Mouse (Mus musculus): Measurements from ENCODE around the gene Slc38a1.

Slc38a1 gene

DNA sequence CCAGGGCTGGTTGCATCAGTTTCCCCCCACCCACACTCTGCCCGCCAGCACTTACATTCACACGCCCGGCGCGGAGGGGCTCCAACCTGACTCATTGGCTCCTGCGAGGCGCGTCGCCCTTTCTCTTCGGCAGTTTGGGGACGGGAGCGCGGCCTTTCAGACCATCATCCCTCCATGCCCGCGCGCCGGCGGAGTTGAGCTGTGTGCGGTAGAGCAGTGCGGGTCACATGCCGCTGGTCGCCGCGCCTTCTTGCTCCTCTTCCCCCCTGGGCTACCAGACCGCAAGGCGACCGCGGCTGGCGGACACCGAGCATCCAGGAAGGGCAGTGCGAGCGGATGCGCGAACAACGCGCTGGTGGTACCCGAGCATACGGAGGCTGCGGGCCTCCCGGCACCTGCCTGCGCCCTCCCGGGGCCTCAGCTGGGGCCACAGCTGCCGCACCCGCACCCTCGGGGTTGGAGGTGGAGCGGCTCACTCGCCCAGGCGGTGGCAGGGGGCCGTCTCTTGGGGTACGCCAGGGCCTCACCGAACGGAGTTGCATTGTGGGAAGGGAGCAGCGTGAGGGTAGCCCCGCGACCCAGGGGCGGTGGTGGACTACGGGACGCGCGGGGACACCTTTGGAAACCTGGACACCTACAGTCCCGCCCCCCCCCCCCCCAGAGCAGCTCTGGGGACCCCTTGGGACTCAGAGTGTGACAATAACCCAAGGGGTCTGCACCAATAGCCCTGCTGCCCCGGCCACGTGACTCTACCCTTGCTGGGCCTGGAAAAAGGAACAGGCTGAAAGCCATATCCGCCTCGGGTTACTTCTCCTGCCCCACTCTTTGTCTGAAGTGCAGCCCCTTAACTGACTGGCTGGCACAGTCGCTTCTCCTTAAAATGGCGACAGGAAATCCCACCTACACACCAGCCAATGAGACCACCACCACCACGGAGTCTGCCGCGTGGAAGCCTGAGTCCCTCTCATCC is at the start of gene Slc38a1:
Gene Slc38a1, minus strand, starts transcription at position 478 of the 970 bp plus-strand sequence.
- in situ Hi-C loops (cut with MboI, MseI): loop anchor here (5.0 to 10.0 kb wide), 2 partner anchors 355 to 1022 kb away; partner anchors contain the start of gene Arid2

DNA sequence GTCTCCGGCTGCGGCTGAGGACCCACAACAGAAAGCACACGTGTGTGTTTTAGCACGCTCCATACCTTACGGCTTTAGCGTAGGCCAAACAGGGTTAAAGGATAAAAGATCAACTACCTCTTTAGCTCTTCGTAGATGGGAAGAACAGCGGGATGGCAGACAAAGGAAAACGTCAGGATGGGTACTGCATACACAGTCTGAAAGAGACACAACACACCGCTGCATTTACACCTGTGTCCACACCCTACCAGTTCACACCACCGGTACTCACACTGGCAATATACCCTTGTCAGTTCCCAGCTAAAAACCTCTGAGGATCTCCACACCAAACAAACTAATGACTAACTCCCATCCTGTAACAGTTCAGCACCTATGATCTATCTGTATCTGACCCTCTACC is 49.7 kb upstream of the Slc38a1 start:
- in situ Hi-C loops (cut with MboI, MseI): no loop called here

DNA sequence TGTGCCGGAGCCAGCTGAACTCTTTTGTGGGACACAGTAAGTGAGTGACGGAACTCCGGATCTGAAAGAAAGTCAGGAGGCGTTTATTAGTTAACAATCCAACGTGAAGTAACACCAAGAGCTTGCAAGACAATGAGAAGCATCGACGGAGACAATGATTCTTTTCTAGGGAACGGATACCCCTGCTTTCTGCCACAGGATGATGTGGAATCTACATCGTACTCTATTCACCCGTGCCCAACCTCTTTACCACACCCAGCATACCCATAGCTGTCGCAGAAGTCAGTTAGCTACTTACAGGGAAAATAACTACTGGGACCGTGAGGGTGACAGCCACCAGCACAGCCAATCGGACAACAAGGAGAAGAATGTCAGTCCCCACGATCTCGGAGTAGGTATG is 48.7 kb upstream of the Slc38a1 start:
- in situ Hi-C loops (cut with MboI, MseI): no loop called here

DNA sequence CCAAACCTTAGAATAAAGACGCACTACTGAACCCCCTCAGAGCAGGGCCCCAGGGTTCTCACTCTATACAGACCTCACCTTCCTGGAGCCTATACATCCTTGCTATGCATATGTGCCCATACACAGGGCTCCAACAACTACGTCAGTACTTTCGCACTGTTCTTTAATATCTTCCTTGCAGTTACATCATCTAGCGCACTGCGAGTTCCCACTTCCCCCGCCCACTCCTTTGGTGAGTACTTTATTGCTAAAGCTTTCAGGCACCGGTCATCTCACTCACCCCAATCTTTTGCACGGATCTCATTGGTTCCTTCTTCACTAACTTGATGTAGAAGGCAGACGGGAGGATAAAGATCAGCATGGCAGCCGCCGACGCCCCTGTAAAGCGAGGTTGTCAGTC is 48.1 kb upstream of the Slc38a1 start:
- in situ Hi-C loops (cut with MboI, MseI): no loop called here

DNA sequence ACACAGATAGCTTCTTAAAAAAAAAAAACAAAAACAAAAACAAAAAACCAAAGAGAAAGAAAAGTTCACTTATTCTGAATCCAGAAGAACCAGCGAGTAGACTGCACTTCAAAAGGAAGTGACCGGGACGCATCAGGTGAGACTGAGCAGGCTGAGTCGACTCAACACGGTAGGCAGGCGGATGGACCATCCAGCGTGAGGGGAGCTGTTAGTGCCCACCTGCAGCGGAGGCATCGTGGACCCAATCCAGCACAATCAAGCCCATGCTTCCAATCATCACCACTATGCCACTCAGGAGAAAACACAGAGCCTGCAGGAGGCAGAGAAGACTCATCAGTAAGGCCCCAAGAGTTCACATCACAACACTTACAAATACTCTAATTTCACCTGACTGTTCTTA is 47.2 kb upstream of the Slc38a1 start:
- in situ Hi-C loops (cut with MboI, MseI): no loop called here

DNA sequence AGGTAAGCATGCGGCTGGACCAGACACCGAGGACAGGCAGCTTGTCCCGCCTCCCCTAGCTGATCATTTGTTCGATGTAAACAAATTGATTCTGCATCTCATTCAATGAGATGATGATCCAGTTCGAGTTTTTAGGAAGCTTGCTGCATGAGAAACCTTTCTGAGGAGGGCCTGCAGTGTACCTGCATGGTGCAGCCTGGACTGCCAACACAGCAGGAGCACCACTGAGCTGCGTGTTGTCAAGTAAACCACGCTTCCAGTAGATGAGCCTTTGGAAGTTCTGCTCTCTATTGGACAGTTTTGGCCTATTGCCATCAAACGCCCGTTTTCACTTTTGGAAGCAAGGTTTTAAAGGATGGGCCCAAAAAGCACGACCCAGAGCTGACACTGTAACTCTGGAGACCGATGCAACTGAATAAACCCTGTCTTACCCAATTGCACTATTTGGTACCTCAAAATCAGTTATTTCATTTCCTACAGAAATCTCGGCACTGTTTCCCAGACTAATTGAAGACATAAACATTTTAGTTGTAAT is 46.1 kb upstream of the Slc38a1 start:
- in situ Hi-C loops (cut with MboI, MseI): no loop called here

DNA sequence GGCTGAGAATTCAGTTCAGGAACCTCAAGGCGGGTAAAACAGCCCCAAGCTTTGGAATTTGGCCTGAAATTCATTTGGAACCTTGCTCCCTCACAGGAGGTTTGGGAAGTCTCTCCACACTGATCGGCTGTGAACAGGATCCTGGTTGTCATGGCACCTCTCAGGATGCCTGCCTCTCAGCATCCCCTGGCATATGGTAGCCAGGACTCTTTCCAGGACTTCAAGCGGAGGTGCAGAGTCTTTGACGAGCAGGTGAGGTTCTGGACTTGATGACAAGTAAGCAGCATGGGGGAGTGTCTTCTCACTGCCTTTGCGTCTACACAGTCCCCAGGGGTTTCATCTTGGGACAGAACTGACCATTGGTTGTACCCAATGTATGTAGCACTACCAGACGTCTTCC is 45.3 kb upstream of the Slc38a1 start:
- in situ Hi-C loops (cut with MboI, MseI): no loop called here

DNA sequence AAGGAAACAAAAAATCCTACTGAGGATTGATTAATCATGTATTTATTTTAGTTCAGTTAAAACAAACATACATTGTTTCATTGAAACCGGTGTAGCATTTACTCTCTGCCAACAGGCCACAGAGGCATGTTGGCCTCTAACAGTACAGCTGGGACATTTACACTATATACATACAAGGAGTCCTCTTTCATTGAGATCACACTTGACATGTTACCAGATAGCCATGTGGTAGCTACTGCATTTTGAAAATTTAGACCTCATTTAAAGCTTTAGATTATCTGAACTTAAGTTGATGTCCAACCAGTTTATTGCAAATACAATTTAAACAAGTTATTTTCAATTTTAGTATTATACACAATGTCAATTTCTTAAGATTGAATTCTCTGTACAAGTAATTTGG is 44.7 kb upstream of the Slc38a1 start:
- in situ Hi-C loops (cut with MboI, MseI): no loop called here

DNA sequence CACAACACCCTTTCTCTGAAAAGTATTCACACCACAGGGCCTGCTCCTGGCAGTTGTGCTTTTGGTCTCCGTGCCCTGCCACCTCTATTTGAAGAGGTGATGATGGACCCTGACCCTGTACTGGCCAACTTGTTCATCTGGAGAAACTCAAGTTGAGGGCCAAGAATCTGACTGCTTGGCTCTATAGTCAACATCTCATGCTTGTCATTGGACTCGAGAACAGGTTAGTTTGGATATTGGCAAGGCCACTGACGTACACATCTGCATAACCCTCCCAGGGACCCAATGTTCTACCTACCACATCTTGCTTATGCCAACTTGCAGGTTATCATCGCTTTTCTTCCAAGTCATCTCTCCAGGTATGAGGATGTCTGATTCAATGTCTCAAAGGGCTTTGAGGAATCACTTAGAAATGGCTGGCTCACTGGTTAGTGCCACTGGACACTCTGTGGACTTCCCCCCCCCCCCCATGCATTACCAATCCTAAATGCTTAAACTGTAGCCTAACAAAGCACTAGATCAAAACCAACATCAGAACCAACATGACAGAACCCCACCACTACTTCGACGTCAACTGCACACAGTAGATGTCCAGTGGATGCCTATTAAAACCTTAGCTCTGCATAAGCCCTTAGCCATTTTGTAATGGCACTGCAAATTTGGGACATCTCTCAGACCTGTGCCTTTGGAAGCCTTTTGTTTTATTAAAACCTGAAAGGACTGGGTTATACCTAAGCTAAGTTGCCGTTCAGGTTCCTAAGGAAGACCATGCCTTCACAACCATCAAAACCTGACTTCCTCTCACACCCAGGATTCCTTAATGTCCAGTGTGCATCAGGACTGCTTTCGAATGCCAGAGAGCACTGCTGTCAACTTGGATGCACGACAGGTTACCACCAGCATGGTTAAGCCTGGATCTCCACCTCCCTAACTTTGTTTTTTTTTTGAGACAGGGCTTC is 43.8 kb upstream of the Slc38a1 start:
- in situ Hi-C loops (cut with MboI, MseI): no loop called here

DNA sequence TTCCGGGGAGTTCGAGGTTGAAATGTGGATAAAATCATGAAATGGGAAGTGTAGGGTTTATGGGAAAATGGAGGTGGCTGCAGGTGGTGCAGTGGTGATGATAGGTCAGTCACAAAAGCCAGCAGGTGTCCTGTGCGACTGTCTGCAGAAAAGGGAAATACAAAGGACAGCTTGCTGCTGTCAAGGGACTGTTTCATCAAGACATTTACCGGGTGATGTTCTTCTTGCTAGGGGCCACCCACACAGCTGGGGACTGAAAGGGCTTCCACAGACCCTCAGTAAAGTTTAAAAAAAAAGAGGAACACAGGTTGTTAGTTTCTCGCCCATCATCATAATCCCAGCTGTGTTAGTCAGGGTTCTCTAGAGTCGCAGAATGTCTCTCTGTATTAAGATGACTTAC is 42.6 kb upstream of the Slc38a1 start:
- in situ Hi-C loops (cut with MboI, MseI): no loop called here

DNA sequence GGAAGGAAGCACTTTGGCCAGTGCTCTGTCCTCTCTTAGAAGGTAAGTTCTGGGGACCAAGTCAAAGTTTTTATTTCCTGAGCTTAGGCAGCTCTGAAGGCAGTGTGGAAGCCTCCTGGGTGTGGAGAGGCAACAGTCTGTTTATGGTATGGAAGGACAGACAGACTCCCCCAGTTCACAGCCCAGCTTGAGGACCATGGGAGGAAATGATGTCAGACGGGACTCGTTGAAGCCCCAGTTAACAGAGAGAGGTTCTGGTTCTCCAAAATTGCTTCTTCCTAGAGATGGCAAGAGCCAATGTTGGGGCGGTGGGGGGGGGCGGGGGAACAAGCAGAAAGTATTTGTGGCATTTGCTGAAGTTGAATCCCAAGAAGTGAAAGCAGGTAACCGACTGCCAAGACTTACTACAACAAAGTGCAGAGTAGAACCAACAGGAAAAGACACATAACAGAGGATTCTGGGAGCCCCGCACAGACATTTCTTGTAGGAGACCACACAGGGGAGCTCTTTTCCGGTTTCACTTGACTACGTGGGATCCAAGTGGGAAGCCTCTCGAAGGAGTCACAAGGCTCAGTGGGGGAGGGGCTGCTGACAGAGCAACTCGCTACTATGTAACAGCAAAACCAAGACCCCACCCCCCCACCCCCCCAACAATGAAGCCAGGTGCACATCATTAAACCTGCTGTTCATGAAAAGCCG is 41.6 kb upstream of the Slc38a1 start:
- in situ Hi-C loops (cut with MboI, MseI): no loop called here

DNA sequence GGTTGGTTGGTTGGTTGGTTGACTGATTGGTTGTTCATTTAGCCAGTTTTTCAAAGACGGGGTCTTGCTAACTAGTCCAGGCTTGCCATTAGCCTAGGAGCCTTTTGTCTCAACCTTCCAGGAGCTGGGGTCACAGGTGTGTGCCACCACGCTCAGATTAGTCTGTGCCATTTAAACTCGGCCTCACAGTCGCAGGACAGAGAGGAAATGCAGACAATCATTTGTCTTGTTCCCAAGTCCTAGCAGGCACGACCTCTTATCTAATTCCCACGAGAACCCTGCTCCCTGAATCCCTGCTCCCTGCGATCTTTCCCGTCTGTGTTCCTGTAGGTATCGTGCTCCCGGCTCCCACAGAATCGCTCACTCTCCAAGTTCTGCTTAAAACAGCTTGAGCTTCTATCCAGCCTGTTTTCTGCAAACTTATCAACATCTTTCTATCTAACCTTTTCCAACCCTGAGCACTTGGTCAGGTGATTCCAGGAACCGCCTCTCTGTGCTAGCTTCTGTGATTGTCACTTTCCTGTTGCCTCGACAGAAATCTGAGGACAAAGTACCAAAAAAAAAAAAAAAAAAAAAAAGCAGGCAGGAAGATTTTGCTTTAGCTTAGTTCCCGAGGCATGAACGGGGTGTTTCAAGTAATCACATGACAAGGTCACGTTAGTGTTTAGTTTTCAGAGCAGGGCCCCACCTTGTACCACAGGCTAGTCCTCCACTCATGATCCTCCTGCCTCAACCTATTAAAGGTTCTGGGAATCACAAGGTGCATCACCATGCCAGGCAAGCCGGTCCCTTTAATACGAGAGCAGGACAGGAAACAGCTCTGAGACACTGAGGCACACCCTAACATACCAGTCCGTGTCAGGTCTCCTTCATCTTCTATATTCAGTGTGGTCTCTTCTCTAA is 36.4 kb upstream of the Slc38a1 start:
- in situ Hi-C loops (cut with MboI, MseI): no loop called here

DNA sequence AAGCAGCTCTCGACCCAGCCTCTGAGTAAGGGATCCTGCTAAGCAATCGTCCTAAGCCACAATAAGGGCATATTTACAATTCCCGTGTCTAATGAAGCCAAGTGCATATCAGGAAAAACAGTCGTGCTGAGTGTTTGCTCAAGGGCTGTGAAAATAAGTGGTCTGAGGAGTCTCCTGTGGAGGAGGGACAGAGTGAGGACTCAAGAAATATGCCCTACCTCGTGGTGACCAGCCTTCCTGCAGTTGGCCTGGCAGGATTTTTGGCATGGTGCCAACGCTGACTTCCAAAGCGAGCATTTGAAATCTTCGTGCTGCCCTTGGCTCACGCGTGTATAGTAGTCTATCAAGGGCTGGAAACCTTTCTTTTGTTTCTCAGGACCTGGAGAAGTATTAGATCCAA is 33.8 kb upstream of the Slc38a1 start:
- in situ Hi-C loops (cut with MboI, MseI): no loop called here

DNA sequence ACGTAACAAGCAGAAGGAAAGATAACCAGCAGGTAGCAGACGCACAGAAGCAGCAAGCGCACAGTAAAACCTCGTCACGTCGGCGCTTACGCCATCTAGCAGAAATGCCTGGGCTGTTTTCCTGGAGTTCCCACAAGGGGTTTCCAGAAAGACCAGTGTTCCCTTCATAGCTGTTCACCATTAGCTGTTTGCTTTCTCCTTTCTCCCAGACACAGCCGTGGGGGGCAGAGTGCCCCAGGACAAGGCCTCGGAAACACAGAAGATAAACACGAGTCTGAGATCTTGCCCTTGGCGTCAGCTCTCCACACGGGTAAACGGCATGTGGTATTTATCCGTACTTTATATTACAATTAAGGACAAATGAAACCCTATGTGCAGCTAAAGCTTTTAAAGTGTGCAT is 33.0 kb upstream of the Slc38a1 start:
- in situ Hi-C loops (cut with MboI, MseI): no loop called here

DNA sequence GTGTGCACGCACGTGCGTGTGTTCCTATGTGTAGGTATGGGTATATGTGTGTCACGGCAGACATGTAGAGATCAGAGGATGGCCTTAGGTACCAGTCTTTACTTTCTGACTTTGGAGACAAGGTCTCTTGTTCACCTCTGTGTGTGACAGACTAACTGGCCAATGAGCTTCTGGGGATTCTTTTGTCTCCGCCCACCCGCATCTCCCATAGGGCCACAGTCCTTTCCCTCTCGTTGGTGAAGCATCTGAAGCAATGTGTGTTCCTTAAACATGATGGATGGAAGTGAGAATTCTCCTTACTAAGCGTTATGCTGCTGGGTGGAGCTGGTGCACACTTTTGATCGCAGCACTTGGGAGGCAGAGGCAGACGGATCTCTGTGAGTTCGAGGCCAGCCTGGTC is 32.3 kb upstream of the Slc38a1 start:
- in situ Hi-C loops (cut with MboI, MseI): no loop called here

DNA sequence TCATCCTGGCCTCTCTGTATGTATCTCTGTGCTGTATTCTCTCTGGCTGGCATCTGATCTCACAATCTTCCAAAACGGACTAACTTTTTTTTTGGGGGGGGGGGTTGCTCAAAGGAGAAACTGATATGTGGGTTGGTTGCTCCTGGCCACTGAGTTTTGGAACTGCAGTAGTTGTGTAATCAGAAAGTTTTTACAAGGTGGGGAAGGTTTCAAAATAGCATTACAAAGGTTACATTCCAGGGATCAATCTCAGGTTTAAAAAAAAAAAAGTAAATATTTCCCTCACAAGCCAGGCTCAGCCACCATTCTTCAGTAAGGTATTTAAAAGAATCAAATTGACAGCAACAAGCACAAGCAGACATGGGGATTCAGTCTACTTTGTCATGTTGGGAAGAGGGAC is 31.4 kb upstream of the Slc38a1 start:
- in situ Hi-C loops (cut with MboI, MseI): loop anchor here (5.0 kb wide), 2 partner anchors 57 to 127 kb away; no protein-coding TSS in a partner anchor

DNA sequence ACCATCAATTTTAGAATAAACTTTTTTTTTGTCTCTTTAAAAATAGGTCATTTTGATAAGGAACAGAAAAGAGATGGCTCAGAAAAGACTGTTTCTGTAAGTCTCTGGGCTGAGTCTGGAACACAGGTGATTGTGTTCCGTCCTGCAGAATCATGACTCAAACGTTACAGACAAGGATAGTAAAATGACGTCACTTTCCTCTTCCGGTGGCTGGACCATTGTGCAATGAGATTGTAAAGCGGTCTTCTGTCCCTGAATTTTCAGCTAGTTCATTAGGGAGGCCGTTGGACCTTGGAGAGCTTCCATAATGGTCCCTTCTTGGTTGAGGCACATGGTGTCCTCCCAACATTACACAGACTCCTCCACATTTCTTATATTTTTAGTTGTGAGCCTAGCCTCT is 27.0 kb upstream of the Slc38a1 start:
- in situ Hi-C loops (cut with MboI, MseI): loop anchor here (5.0 kb wide), 2 partner anchors 52 to 122 kb away; no protein-coding TSS in a partner anchor

DNA sequence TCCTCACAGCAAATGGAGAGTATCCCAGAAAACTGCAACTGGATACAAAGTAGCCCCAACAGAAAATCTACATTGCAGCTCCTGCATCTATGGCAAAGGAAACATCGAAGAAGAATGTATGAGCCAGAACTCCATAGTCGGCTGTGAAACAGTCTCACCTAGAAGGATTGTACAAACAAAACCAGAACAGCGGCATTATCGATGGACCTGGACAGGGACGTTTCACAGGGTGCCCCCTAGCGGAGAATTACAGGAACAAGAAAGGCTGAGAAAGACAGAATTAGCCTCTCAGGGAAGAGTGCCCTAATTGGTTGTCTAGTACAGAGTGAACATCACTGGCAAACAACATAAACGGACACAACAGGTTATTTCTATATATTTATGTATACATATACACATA is 23.9 kb upstream of the Slc38a1 start:
- in situ Hi-C loops (cut with MboI, MseI): no loop called here

DNA sequence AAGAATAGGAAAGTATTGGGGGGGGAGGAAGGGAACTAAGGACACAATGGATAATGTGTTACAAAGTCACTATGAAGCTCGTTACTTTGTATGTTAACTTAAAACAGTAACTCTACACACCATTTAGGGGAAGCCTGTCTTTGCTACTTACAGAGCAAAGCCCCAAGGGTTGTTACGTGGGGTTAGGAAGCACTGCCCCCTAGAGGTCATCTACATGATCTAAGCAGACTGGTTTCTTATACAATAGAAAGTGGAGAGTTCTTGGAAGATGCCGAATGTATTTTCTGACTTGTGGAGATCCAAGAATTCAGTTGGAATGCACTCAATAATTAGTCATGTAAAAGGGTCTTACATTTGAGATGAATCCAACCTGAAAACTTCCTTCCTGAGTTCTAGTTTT is 23.2 kb upstream of the Slc38a1 start:
- in situ Hi-C loops (cut with MboI, MseI): no loop called here

DNA sequence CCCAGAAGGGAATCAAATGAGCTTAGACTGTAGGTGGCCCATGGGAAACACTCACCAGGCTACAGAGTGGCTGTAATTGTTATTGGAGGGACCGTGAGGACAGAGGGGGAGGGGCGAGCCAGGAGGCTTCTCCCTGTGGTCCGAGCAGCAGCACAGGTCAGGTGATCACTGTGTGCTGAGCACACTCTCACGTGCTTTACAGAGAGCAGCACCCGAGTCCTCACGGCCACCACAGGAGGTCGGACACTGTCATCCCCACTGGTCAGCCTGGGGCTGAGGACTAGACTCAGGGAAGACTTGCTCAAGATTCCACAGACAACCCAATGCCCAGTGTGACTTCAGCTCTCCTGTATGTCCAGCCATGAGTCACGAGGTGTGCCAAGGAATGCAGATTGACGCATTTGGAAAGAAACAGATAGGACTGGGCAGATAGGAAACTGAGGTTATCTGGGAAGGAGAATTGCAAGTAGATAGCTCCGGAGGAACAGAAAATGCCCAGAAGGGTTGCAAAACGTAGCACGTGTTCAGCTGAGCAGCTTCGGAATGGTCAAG is 18.0 kb upstream of the Slc38a1 start:
- in situ Hi-C loops (cut with MboI, MseI): no loop called here
